20 mouse cellular contexts compared by ENCODE assay signal in the genomic region with DNA sequence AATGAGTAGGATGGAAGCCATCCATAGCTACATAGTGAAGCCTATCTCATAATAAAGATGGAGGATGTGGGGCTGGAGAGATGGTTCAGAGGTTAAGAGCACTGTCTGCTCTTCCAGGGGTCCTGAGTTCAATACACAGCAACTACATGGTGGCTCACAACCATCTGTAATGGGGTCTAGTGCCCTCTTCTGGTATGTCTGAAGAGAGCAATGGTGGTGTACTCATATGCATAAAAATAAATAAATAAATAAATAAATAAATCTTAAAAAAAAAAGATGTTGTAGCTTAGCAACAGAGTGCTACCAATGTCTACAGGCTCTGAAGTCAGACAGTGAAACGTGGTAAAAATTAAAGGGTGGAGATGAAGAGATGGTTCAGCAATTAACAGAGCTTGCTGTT. TPM values are rescaled to one million over a fixed set of nuclear protein-coding genes. Genes with fewer than 3 reads are reported as not detected.
A peak's percentile ranks its signal among the peaks of the same experiment; 100 is the strongest.
DNase-seq lines count a peak whose midpoint lies in the region; ATAC-seq and TF ChIP-seq lines count a peak whose summit lies in the region.
"Had no signal": no experiment of that assay in that cellular context is flagged by ENCODE, and none has a peak within 500 bp of the region (broad histone marks: within the 10 kb centered on the region; RNA-seq: fewer than 3 reads in every experiment).

No protein-coding gene starts in this region.

- 0 out of 2 replicates have a peak, but pooled peaks cover 4% of the 10 kb centered on the region for H3K36me3 ChIP-seq in kidney, postnatal 0 days (ENCODE audit: insufficient read depth, low read length)
- H3K36me3 ChIP-seq in kidney, adult 2 months (ENCODE audit: control insufficient read depth, insufficient read depth, low read length) = no peaks in the 10 kb centered on the region
- H3K36me3 ChIP-seq in midbrain, postnatal 0 days (ENCODE audit: insufficient read depth, low read length) = no peaks in the 10 kb centered on the region
- H3K36me3 ChIP-seq in midbrain, embryonic 13.5 days = peaks cover 16% of the 10 kb centered on the region
- H3K36me3 ChIP-seq in splenic B cell, adult 2 months (ENCODE audit: control insufficient read depth, insufficient read depth, low read length, poor library complexity, severe bottlenecking) = no peaks in the 10 kb centered on the region; the same call in 1 of the 2 replicates

- H3K4me2 ChIP-seq in kidney, postnatal 0 days (ENCODE audit: low read length) = no peak overlapping the region
- H3K4me2 ChIP-seq in midbrain, postnatal 0 days (ENCODE audit: low read depth, low read length, poor library complexity, severe bottlenecking) = no peak overlapping the region
- no peak overlapping the region for H3K4me2 ChIP-seq in midbrain, embryonic 13.5 days (replicated peaks)
- H3K4me2 ChIP-seq: embryonic facial prominence, embryonic 12.5 days; limb, embryonic 12.5 days had no signal

- no peak overlapping the region for H3K9ac ChIP-seq in kidney, postnatal 0 days (ENCODE audit: low read depth, low read length)
- H3K9ac ChIP-seq in midbrain, postnatal 0 days (replicated peaks; ENCODE audit: low read length, poor library complexity, severe bottlenecking) = no peak overlapping the region
- no peak overlapping the region for H3K9ac ChIP-seq in midbrain, embryonic 13.5 days (replicated peaks)
- H3K9ac ChIP-seq: embryonic facial prominence, embryonic 12.5 days; limb, embryonic 12.5 days had no signal

- H3K4me1 ChIP-seq in kidney, postnatal 0 days (replicated peaks; ENCODE audit: insufficient read depth, low read length) = peaks cover 18% of the 10 kb centered on the region
- peaks cover 16% of the 10 kb centered on the region for H3K4me1 ChIP-seq in kidney, adult 2 months (ENCODE audit: control insufficient read depth, insufficient read depth, low read length)
- peaks cover 17% of the 10 kb centered on the region for H3K4me1 ChIP-seq in midbrain, postnatal 0 days (ENCODE audit: insufficient read depth, low read length)
- peaks cover 46% of the 10 kb centered on the region for H3K4me1 ChIP-seq in midbrain, embryonic 13.5 days (replicated peaks)

- peak; percentile 8 for DNase-seq in kidney, postnatal 0 days (ENCODE audit: low spot score)
- DNase-seq in kidney, adult 2 months = no peak
- DNase-seq in midbrain, postnatal 0 days (ENCODE audit: low spot score) = no peak
- DNase-seq in ES-CJ7 (ENCODE audit: low read depth, low spot score) = peak; percentile 40
- peak; percentile 55 for DNase-seq in splenic B cell, adult 2 months (ENCODE audit: low read depth, low spot score)
- DNase-seq in right cerebral cortex, postnatal 25 days = no peak
- DNase-seq in kidney, adult 8-10 months = no peak
- DNase-seq: cerebellum, adult 18-20 months; kidney, adult 11 months; kidney, postnatal 36 days; lung, adult 2 months; right cerebral cortex, adult 18-20 months; spleen, adult 18-20 months; thymus, postnatal 4 days had no signal

- 65% methylated on average over 1 of the region's 1 CpGs for WGBS in kidney, postnatal 0 days
- WGBS in kidney, adult 2 months = 25% methylated on average over 1 of the region's 1 CpGs
- 45% methylated on average over 1 of the region's 1 CpGs for WGBS in midbrain, postnatal 0 days
- WGBS in midbrain, embryonic 13.5 days = 69% methylated on average over 1 of the region's 1 CpGs

- no peaks in the 10 kb centered on the region for H3K9me3 ChIP-seq in kidney, postnatal 0 days (replicated peaks; ENCODE audit: low read length)
- H3K9me3 ChIP-seq in midbrain, postnatal 0 days (ENCODE audit: low read length) = no peaks in the 10 kb centered on the region
- H3K9me3 ChIP-seq in midbrain, embryonic 13.5 days = no peaks in the 10 kb centered on the region
- H3K9me3 ChIP-seq: embryonic facial prominence, embryonic 12.5 days; forebrain, embryonic 10.5 days; hindbrain, embryonic 10.5 days; limb, embryonic 12.5 days; megakaryocyte, embryonic 14.5 days had no signal

- H3K27me3 ChIP-seq in kidney, postnatal 0 days (ENCODE audit: insufficient read depth, low read length) = no peaks in the 10 kb centered on the region
- H3K27me3 ChIP-seq in kidney, adult 2 months (replicated peaks; ENCODE audit: control insufficient read depth, insufficient read depth, low read length) = no peaks in the 10 kb centered on the region
- H3K27me3 ChIP-seq in midbrain, postnatal 0 days (ENCODE audit: insufficient read depth, low read length) = no peaks in the 10 kb centered on the region
- no peaks in the 10 kb centered on the region for H3K27me3 ChIP-seq in midbrain, embryonic 13.5 days
- H3K27me3 ChIP-seq in splenic B cell, adult 2 months (ENCODE audit: control insufficient read depth, insufficient read depth, low read length, poor library complexity, severe bottlenecking) = no peaks in the 10 kb centered on the region
- H3K27me3 ChIP-seq: embryonic facial prominence, embryonic 12.5 days; limb, embryonic 12.5 days; megakaryocyte, embryonic 14.5 days had no signal

- TF ChIP-seq POLR2A in kidney, adult 2 months (IDR thresholded peaks at IDR 0.05; ENCODE audit: low read depth, low read length) = no peak

- TF ChIP-seq CTCF in kidney, postnatal 0 days (IDR thresholded peaks at IDR 0.05; ENCODE audit: low read depth) = peak; percentile 49
- TF ChIP-seq CTCF in kidney, adult 2 months (conservative IDR thresholded peaks at IDR 0.05; ENCODE audit: insufficient read depth, insufficient read length, low read depth, low read length) = no peak
- peak; percentile 51 for TF ChIP-seq CTCF in midbrain, postnatal 0 days (IDR thresholded peaks at IDR 0.05)

- no peak for ATAC-seq in kidney, postnatal 0 days (replicated peaks; ENCODE audit: low FRiP score, low read depth)
- ATAC-seq in midbrain, postnatal 0 days (ENCODE audit: low FRiP score) = no peak
- no peak for ATAC-seq in midbrain, embryonic 13.5 days

- H3K4me3 ChIP-seq in kidney, postnatal 0 days (replicated peaks; ENCODE audit: low read depth, low read length) = no peak overlapping the region
- H3K4me3 ChIP-seq in kidney, adult 2 months (ENCODE audit: insufficient read depth, low read depth, low read length) = no peak overlapping the region
- no peak overlapping the region for H3K4me3 ChIP-seq in midbrain, postnatal 0 days (ENCODE audit: low read depth, low read length)
- H3K4me3 ChIP-seq in midbrain, embryonic 13.5 days (replicated peaks) = no peak overlapping the region
- H3K4me3 ChIP-seq: embryonic facial prominence, embryonic 12.5 days; forebrain, embryonic 10.5 days; hindbrain, embryonic 10.5 days; limb, embryonic 12.5 days had no signal

- H3K27ac ChIP-seq in kidney, postnatal 0 days = no peak overlapping the region
- no peak overlapping the region for H3K27ac ChIP-seq in kidney, adult 2 months (ENCODE audit: insufficient read depth, low read depth, low read length)
- H3K27ac ChIP-seq in midbrain, postnatal 0 days (ENCODE audit: low read depth, low read length) = no peak overlapping the region
- H3K27ac ChIP-seq in midbrain, embryonic 13.5 days = no peak overlapping the region
- H3K27ac ChIP-seq: embryonic facial prominence, embryonic 12.5 days; forebrain, embryonic 10.5 days; hindbrain, embryonic 10.5 days; limb, embryonic 12.5 days had no signal

RNA-seq across cellular contexts. Expression of a gene that starts 3.4 kb away (rescaled TPM):
- polyA plus RNA-seq in kidney, postnatal 0 days (2015; fragmentation: Nextera tagmentation; extraction: Ambion mirVana) = 54.2 and 58.3 TPM in 2 replicates
- 87.7 and 105 TPM in 2 replicates for polyA plus RNA-seq in kidney, adult 2 months (2012; rRNA removed)
- 182 and 183 TPM in 2 replicates for total RNA-seq in midbrain, postnatal 0 days (2014; rRNA removed)
- polyA plus RNA-seq in midbrain, postnatal 0 days (2015; fragmentation: Nextera tagmentation; extraction: Ambion mirVana) = 95.4 and 105 TPM in 2 replicates
- polyA plus RNA-seq in midbrain, embryonic 13.5 days (2015; fragmentation: Nextera tagmentation; extraction: Ambion mirVana) = 94.5 and 96.3 TPM in 2 replicates

RNA-seq across cellular contexts. Expression of a gene that starts 16.3 kb away (rescaled TPM):
- polyA plus RNA-seq in kidney, postnatal 0 days (2015; fragmentation: Nextera tagmentation; extraction: Ambion mirVana) = 9.7 and 9.9 TPM in 2 replicates
- 18.4 and 19.5 TPM in 2 replicates for polyA plus RNA-seq in kidney, adult 2 months (2012; rRNA removed)
- total RNA-seq in midbrain, postnatal 0 days (2014; rRNA removed) = 23.8 and 34.4 TPM in 2 replicates
- polyA plus RNA-seq in midbrain, postnatal 0 days (2015; fragmentation: Nextera tagmentation; extraction: Ambion mirVana) = 9.9 and 13.4 TPM in 2 replicates
- 19.3 and 23.3 TPM in 2 replicates for polyA plus RNA-seq in midbrain, embryonic 13.5 days (2015; fragmentation: Nextera tagmentation; extraction: Ambion mirVana)

RNA-seq across cellular contexts. Expression of a gene that starts 36.7 kb away (rescaled TPM):
- 22.4 and 24.5 TPM in 2 replicates for polyA plus RNA-seq in kidney, postnatal 0 days (2015; fragmentation: Nextera tagmentation; extraction: Ambion mirVana)
- polyA plus RNA-seq in kidney, adult 2 months (2012; rRNA removed) = 36.8 and 39.5 TPM in 2 replicates
- 26.3 and 48.0 TPM in 2 replicates for total RNA-seq in midbrain, postnatal 0 days (2014; rRNA removed)
- 44.0 and 47.4 TPM in 2 replicates for polyA plus RNA-seq in midbrain, postnatal 0 days (2015; fragmentation: Nextera tagmentation; extraction: Ambion mirVana)
- polyA plus RNA-seq in midbrain, embryonic 13.5 days (2015; fragmentation: Nextera tagmentation; extraction: Ambion mirVana) = 37.8 and 39.2 TPM in 2 replicates

RNA-seq across cellular contexts. Expression of a gene that starts 36.9 kb away (rescaled TPM):
- 22.3 and 26.7 TPM in 2 replicates for polyA plus RNA-seq in kidney, postnatal 0 days (2015; fragmentation: Nextera tagmentation; extraction: Ambion mirVana)
- polyA plus RNA-seq in kidney, adult 2 months (2012; rRNA removed) = 14.3 and 19.5 TPM in 2 replicates
- 66.6 and 75.1 TPM in 2 replicates for total RNA-seq in midbrain, postnatal 0 days (2014; rRNA removed)
- polyA plus RNA-seq in midbrain, postnatal 0 days (2015; fragmentation: Nextera tagmentation; extraction: Ambion mirVana) = 44.9 and 48.5 TPM in 2 replicates
- polyA plus RNA-seq in midbrain, embryonic 13.5 days (2015; fragmentation: Nextera tagmentation; extraction: Ambion mirVana) = 58.3 and 58.5 TPM in 2 replicates

RNA-seq across cellular contexts. Expression of a gene that starts 59.3 kb away (rescaled TPM):
- polyA plus RNA-seq in kidney, postnatal 0 days (2015; fragmentation: Nextera tagmentation; extraction: Ambion mirVana) = 57.1 and 61.9 TPM in 2 replicates
- 22.6 and 23.1 TPM in 2 replicates for polyA plus RNA-seq in kidney, adult 2 months (2012; rRNA removed)
- total RNA-seq in midbrain, postnatal 0 days (2014; rRNA removed) = 18.3 and 34.2 TPM in 2 replicates
- 61.5 and 64.3 TPM in 2 replicates for polyA plus RNA-seq in midbrain, postnatal 0 days (2015; fragmentation: Nextera tagmentation; extraction: Ambion mirVana)
- polyA plus RNA-seq in midbrain, embryonic 13.5 days (2015; fragmentation: Nextera tagmentation; extraction: Ambion mirVana) = 64.1 and 64.9 TPM in 2 replicates

Comparison
In these comparisons a context has a peak if more than half of its experiments do, and no peak if none do; other contexts are left out.
1. DNase-seq: peak in kidney, postnatal 0 days (single experiment), ES-CJ7 (single experiment) and splenic B cell, adult 2 months (single experiment); none in kidney, adult 2 months (single experiment), midbrain, postnatal 0 days (single experiment), right cerebral cortex, postnatal 25 days (single experiment) and kidney, adult 8-10 months (0 of 2).